Mouse (Mus musculus) C2C12 (cell line): ENCODE measurements at regions not wholly inside any gene's neighbourhood (a gene's known extent, or its start where the extent isn't known, plus 50 kb on each side); places are given as distances from the start of the nearest gene placed in this dataset.

Experiments used
- H3K27me3 ChIP-seq: one replicate; pipeline ENCODE4 v1.6.1; 2011; ENCODE audit not compliant: control insufficient read depth, insufficient read depth, insufficient read length
- H3K36me3 ChIP-seq: one replicate; pipeline ENCODE4 v1.6.1; 2011; ENCODE audit not compliant: control insufficient read depth, insufficient read depth
- H3K4me3 ChIP-seq: one replicate; pipeline ENCODE4 v1.5.1; 2011; ENCODE audit warnings: mild to moderate bottlenecking, control low read depth; ENCODE audit not compliant: poor library complexity, insufficient read depth, severe bottlenecking
- H3K79me2 ChIP-seq: one replicate; pipeline ENCODE4 v1.6.1; 2011; ENCODE audit not compliant: control insufficient read depth, insufficient read depth
- H3K79me3 ChIP-seq: one replicate; pipeline ENCODE4 v1.6.1; 2011; ENCODE audit warnings: low read depth, control low read depth
- H3ac ChIP-seq: one replicate; pipeline ENCODE3; 2011; ENCODE audit warnings: low read depth; ENCODE audit not compliant: control insufficient read depth, insufficient read length
- CEBPB ChIP-seq: IDR thresholded peaks from one replicate; pipeline ENCODE4 v1.6.1; 2011; ENCODE audit warnings: low read depth, mild to moderate bottlenecking, control low read depth, moderate library complexity
- CTCF ChIP-seq: IDR thresholded peaks from one replicate; pipeline ENCODE4 v1.5.1; 2011; ENCODE audit not compliant: control insufficient read depth, insufficient read depth, insufficient read length
- FOSL1 ChIP-seq: IDR thresholded peaks from one replicate; pipeline ENCODE4 v1.8.0; 2011; ENCODE audit warnings: mild to moderate bottlenecking, low read length; ENCODE audit not compliant: poor library complexity, insufficient read depth, severe bottlenecking
- MAX ChIP-seq: IDR thresholded peaks from one replicate; pipeline ENCODE4 v1.6.1; 2011; ENCODE audit warnings: mild to moderate bottlenecking, control low read depth
- MYOD1 ChIP-seq: IDR thresholded peaks from one replicate; pipeline ENCODE4 v1.6.1; 2011; ENCODE audit warnings: low read depth; ENCODE audit not compliant: control insufficient read depth, insufficient read length
- MYOG ChIP-seq: IDR thresholded peaks from one replicate; pipeline ENCODE4 v1.6.1; 2011; ENCODE audit not compliant: control insufficient read depth, insufficient read length; ENCODE audit errors: extremely low read depth
- USF1 ChIP-seq: IDR thresholded peaks from one replicate; pipeline ENCODE4 v1.6.1; 2011; ENCODE audit warnings: low read depth, mild to moderate bottlenecking, control low read depth, moderate library complexity

GRCm38 (mm10) chr3:144137483-144137882 lies 67.5 kb downstream of the Lmo4 start:
- no peaks in the 10 kb centered on the region for H3K79me3 ChIP-seq
- TF ChIP-seq MYOD1 (no peak), MAX (no peak), USF1 (no peak)
- no peaks in the 10 kb centered on the region for H3K36me3 ChIP-seq
- H3ac ChIP-seq, result no peak overlapping the region
- H3K27me3 ChIP-seq, result no peaks in the 10 kb centered on the region
- no peaks in the 10 kb centered on the region for H3K79me2 ChIP-seq
- no peak overlapping the region for H3K4me3 ChIP-seq

GRCm38 (mm10) chr3:144136432-144136831 lies 68.6 kb downstream of the Lmo4 start:
- H3K27me3 ChIP-seq, result no peaks in the 10 kb centered on the region
- H3ac ChIP-seq, result no peak overlapping the region
- no peak overlapping the region for H3K4me3 ChIP-seq
- no peaks in the 10 kb centered on the region for H3K79me3 ChIP-seq
- no peak for TF ChIP-seq CTCF
- TF ChIP-seq FOSL1, result no peak
- no peak for TF ChIP-seq USF1
- TF ChIP-seq MYOG, result no peak
- no peak for TF ChIP-seq CEBPB
- TF ChIP-seq MAX, result no peak
- TF ChIP-seq MYOD1, result no peak
- H3K36me3 ChIP-seq, result no peaks in the 10 kb centered on the region
- H3K79me2 ChIP-seq, result no peaks in the 10 kb centered on the region

- no peak for TF ChIP-seq MYOD1
- no peaks in the 10 kb centered on the region for H3K36me3 ChIP-seq
- H3K79me2 ChIP-seq, result no peaks in the 10 kb centered on the region
- no peak overlapping the region for H3ac ChIP-seq
- H3K4me3 ChIP-seq, result no peak overlapping the region
- H3K27me3 ChIP-seq, result no peaks in the 10 kb centered on the region
- H3K79me3 ChIP-seq, result no peaks in the 10 kb centered on the region
Measured at GRCm38 (mm10) chr3:144135646-144136045, 69.4 kb downstream of the Lmo4 start.

- Histone ChIP-seq H3K79me2 (no peaks in the 10 kb centered on the region), H3ac (no peak overlapping the region), H3K27me3 (no peaks in the 10 kb centered on the region), H3K79me3 (no peaks in the 10 kb centered on the region), H3K36me3 (no peaks in the 10 kb centered on the region), H3K4me3 (no peak overlapping the region)
- TF ChIP-seq CEBPB, result no peak
- TF ChIP-seq MYOG, result no peak
- TF ChIP-seq FOSL1, result no peak
- TF ChIP-seq MYOD1, result no peak
- TF ChIP-seq CTCF, result no peak
- TF ChIP-seq MAX, result no peak
- no peak for TF ChIP-seq USF1
Measured at GRCm38 (mm10) chr3:144128042-144128441, 77.0 kb downstream of the Lmo4 start.

- TF ChIP-seq MYOD1, result peak; percentile 64
- TF ChIP-seq CTCF, result no peak
- Histone ChIP-seq H3K36me3 (no peaks in the 10 kb centered on the region), H3K27me3 (no peaks in the 10 kb centered on the region), H3K79me2 (no peaks in the 10 kb centered on the region), H3K79me3 (no peaks in the 10 kb centered on the region), H3K4me3 (no peak overlapping the region), H3ac (no peak overlapping the region)
Measured at GRCm38 (mm10) chr3:144124353-144124752, 80.7 kb downstream of the Lmo4 start.

- H3K27me3 ChIP-seq, result no peaks in the 10 kb centered on the region
- H3K36me3 ChIP-seq, result no peaks in the 10 kb centered on the region
- H3ac ChIP-seq, result no peak overlapping the region
- no peak for TF ChIP-seq FOSL1
- no peak for TF ChIP-seq CEBPB
- TF ChIP-seq MYOG, result no peak
- H3K79me3 ChIP-seq, result no peaks in the 10 kb centered on the region
- H3K4me3 ChIP-seq, result no peak overlapping the region
- H3K79me2 ChIP-seq, result no peaks in the 10 kb centered on the region
Measured at GRCm38 (mm10) chr3:144123361-144124072, 81.5 kb downstream of the Lmo4 start.
